Mouse (Mus musculus) embryonic fibroblast, embryonic 13.5 days (primary cell): ENCODE data around the gene Phldb2.

Experiments used
- CTCF ChIP-seq: IDR thresholded peaks from 2 replicates; pipeline ENCODE4 v1.5.1; 2011; ENCODE audit warnings: mild to moderate bottlenecking, control low read depth, low read length, moderate library complexity, borderline replicate concordance; ENCODE audit not compliant: insufficient read depth
- POLR2A ChIP-seq: IDR thresholded peaks from 2 replicates; pipeline ENCODE4 v1.6.1; 2011; ENCODE audit warnings: low read depth, mild to moderate bottlenecking, control low read depth, low read length, moderate library complexity

DNA sequence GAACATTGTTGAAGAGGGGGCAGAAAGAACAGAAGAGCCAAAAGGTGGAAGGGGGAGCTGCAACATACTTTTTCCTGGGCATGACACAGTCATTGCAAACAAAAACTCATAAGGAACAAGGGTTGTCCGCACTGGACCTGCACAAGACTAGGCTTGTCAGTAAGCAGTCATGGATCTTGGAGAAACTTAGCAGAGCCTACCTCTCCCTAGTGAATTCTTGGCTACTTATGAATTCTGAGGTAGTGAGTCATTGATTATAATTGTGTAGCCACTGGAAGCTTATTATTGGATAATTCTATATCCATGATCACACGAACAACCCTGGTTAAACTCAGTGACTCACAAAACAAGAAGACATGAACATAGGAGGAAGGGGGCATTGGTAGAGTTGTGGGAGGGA is 7.1 kb downstream of the Phldb2 start:
- TF ChIP-seq POLR2A = peak; percentile 26; the same call in 1 of the 2 replicates
- no peak for TF ChIP-seq CTCF
